Mouse (Mus musculus): ENCODE data around the gene Uchl3. TPM values are rescaled to one million over a fixed set of nuclear protein-coding genes. Genes with fewer than 3 reads are reported as not detected.

Gene Uchl3
- 17.7 and 20.3 TPM in 2 replicates for polyA plus RNA-seq (2012; rRNA removed)

DNA sequence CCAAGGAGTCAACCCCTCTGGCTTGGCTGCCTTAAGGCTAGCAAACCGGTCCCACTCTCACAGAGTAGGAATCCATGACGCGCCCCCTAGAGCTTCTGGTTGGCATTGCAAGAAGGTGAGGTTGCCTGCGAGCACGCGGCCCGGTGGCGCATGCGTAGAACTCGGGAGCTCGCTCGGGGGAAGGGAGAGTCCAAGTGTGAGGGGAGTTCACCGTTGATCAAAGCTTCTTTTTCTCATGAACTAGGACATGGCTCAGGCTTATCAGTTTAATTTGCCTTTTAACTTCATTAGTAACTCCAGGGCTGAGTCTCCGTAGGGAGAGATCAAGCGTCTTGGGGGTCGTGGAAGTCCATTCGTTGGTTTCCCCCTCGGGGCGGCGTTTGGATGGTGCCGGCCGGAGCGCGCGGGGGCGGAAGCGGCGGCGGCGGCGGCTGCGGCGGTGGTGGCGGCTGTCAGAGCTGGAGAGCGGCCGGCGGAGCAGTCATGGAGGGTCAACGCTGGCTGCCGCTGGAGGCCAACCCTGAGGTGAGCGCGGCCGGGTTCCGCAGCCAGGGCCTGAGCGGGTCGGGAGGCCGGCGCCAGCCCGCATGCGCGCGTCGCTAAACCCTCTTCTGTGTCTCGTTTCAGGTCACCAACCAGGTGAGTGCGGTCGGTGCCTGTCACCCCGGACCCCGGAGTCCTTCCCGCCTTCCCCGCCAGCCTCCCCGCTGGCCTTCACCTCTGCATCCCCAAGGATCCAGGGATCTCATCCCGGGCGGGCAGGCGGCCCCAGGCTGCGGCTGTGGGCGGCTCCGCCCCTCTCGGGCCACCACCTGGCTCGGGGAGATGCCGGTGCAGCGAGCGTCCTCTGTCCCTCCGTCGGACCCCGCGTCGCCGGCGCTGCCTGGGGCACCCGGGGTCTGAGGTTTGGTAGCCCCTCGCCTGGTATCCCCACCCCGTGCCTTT lies at the start of gene Uchl3:
Uchl3 (plus strand) TSS at position 387 of the 945 bp plus-strand sequence.
- WGBS: 1% methylated on average over 81 of the region's 81 CpGs
- peak; percentile 96 for DNase-seq
- TF ChIP-seq POLR2A (IDR thresholded peaks at IDR 0.05; ENCODE audit: low read depth, low read length): no peak
- peak; percentile 91 for TF ChIP-seq CTCF (conservative IDR thresholded peaks at IDR 0.05; ENCODE audit: insufficient read depth, insufficient read length, low read depth, low read length)
- no peaks in the 10 kb centered on the region for H3K27me3 ChIP-seq (replicated peaks; ENCODE audit: control insufficient read depth, insufficient read depth, low read length)
- peaks cover 3% of the 10 kb centered on the region; the same call in 1 of the 2 replicates for H3K4me1 ChIP-seq (ENCODE audit: control insufficient read depth, insufficient read depth, low read length)
- H3K4me3 ChIP-seq (ENCODE audit: insufficient read depth, low read depth, low read length): peak within 1 kb of the TSS; percentile 96
- no peaks in the 10 kb centered on the region for H3K36me3 ChIP-seq (ENCODE audit: control insufficient read depth, insufficient read depth, low read length)
- peak within 1 kb of the TSS; percentile 89 for H3K27ac ChIP-seq (ENCODE audit: insufficient read depth, low read depth, low read length)

- no peak for DNase-seq
- TF ChIP-seq CTCF (conservative IDR thresholded peaks at IDR 0.05; ENCODE audit: insufficient read depth, insufficient read length, low read depth, low read length) (no peak), POLR2A (IDR thresholded peaks at IDR 0.05; ENCODE audit: low read depth, low read length) (no peak)
- Histone ChIP-seq H3K27ac (ENCODE audit: insufficient read depth, low read depth, low read length) (no peak overlapping the region), H3K36me3 (ENCODE audit: control insufficient read depth, insufficient read depth, low read length) (no peaks in the 10 kb centered on the region), H3K4me1 (ENCODE audit: control insufficient read depth, insufficient read depth, low read length) (no peaks in the 10 kb centered on the region), H3K27me3 (replicated peaks; ENCODE audit: control insufficient read depth, insufficient read depth, low read length) (no peaks in the 10 kb centered on the region), H3K4me3 (ENCODE audit: insufficient read depth, low read depth, low read length) (no peak overlapping the region)
- WGBS: 69% methylated on average over 2 of the region's 2 CpGs
These were observed 47.9 kb upstream of the Uchl3 start for GRCm38 (mm10) chr14:101605843-101606242.

GRCm38 (mm10) chr14:101607631-101608518 lies 45.9 kb upstream of the Uchl3 start:
- TF ChIP-seq CTCF (conservative IDR thresholded peaks at IDR 0.05; ENCODE audit: insufficient read depth, insufficient read length, low read depth, low read length): no peak
- no peak for TF ChIP-seq POLR2A (IDR thresholded peaks at IDR 0.05; ENCODE audit: low read depth, low read length)
- peak overlapping the region; percentile 27; the same call in 1 of the 2 replicates for H3K27ac ChIP-seq (ENCODE audit: insufficient read depth, low read depth, low read length)
- under 1% methylated on average over 62 of the region's 62 CpGs for WGBS
- H3K4me3 ChIP-seq (ENCODE audit: insufficient read depth, low read depth, low read length): peak overlapping the region; percentile 86
- no peaks in the 10 kb centered on the region for H3K36me3 ChIP-seq (ENCODE audit: control insufficient read depth, insufficient read depth, low read length)
- H3K27me3 ChIP-seq (replicated peaks; ENCODE audit: control insufficient read depth, insufficient read depth, low read length): no peaks in the 10 kb centered on the region
- peak; percentile 33 for DNase-seq
- no peaks in the 10 kb centered on the region for H3K4me1 ChIP-seq (ENCODE audit: control insufficient read depth, insufficient read depth, low read length)

DNA sequence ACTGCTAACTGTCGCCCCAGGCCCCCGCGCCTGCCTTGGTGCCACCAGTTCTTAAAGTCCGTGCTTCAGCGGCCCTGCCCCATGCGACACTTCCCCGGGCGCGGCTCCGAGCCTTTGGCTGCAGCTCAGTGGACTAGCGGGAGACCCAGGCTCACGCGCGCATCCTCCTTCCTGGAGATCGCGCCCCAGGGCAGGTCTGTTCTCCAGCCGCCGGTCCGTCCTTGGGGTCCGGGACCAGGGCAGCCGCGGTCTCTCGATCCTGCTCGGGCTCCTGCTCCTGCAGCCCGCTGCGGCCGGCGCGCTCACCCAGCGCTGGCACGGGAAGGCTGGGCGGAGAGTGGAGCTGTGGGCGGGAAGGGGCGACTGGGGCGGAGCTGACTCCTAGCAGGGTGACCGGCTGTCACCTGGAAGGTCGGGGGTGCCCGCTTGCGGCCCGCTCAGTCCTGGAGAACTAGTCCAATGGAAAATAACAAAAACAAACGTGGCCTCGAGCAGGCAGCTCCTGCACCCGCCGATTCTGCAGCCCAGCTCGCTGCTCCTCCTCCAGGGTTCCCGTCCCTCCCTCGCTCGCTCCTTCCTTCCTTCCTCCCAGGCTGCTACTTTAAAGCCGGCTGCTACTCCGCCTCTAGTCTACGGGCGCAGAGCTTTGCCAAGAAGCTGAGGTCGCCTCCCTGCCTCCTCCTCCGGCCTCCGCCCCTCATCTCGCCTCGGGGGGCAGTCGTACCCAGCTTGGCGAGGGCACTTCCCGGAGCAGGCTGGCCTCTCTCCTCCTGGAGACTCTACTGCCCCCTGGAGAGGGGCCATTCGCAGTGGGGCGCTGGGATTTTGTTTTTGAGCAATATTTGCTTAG lies 45.0 kb upstream of the Uchl3 start, which contains the start of gene Tbc1d4:
Tbc1d4 (minus strand) TSS at position 673 of the 850 bp plus-strand sequence.
- TF ChIP-seq POLR2A (IDR thresholded peaks at IDR 0.05; ENCODE audit: low read depth, low read length) (peak; percentile 17), CTCF (conservative IDR thresholded peaks at IDR 0.05; ENCODE audit: insufficient read depth, insufficient read length, low read depth, low read length) (peak; percentile 63)
- Histone ChIP-seq H3K4me3 (ENCODE audit: insufficient read depth, low read depth, low read length) (peak within 1 kb of the TSS; percentile 86), H3K27me3 (replicated peaks; ENCODE audit: control insufficient read depth, insufficient read depth, low read length) (no peaks in the 10 kb centered on the region), H3K27ac (ENCODE audit: insufficient read depth, low read depth, low read length) (peak within 1 kb of the TSS; percentile 90), H3K4me1 (ENCODE audit: control insufficient read depth, insufficient read depth, low read length) (no peaks in the 10 kb centered on the region), H3K36me3 (ENCODE audit: control insufficient read depth, insufficient read depth, low read length) (no peaks in the 10 kb centered on the region)
- peak; percentile 92 for DNase-seq
- under 1% methylated on average over 62 of the region's 62 CpGs for WGBS

- DNase-seq: no peak
- Histone ChIP-seq H3K36me3 (ENCODE audit: control insufficient read depth, insufficient read depth, low read length) (no peaks in the 10 kb centered on the region), H3K27ac (ENCODE audit: insufficient read depth, low read depth, low read length) (no peak overlapping the region), H3K4me1 (ENCODE audit: control insufficient read depth, insufficient read depth, low read length) (no peaks in the 10 kb centered on the region), H3K4me3 (ENCODE audit: insufficient read depth, low read depth, low read length) (no peak overlapping the region), H3K27me3 (replicated peaks; ENCODE audit: control insufficient read depth, insufficient read depth, low read length) (no peaks in the 10 kb centered on the region)
- TF ChIP-seq CTCF (conservative IDR thresholded peaks at IDR 0.05; ENCODE audit: insufficient read depth, insufficient read length, low read depth, low read length) (no peak), POLR2A (IDR thresholded peaks at IDR 0.05; ENCODE audit: low read depth, low read length) (no peak)
- WGBS: 78% methylated on average over 10 of the region's 10 CpGs
These were observed 43.1 kb upstream of the Uchl3 start for GRCm38 (mm10) chr14:101610701-101611100.

DNA sequence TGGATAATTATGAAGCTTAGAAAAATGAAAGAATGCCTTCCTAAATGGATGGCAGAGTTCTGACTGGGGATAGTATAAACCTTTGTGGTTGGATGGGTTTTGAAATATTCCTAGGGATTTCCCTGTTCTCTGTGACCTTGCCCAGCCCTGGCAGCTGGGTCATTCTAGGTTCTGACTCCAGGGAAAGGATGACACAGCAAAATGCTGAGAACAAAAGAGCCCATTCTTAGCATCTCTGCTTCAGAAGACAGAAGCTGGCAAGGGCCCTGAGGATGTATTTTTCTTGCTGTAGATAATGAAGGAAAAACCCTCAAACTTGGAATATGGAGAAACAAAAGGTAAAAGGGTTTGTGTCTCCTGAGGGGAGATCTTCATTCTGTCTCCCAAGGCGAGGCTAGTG lies 40.6 kb upstream of the Uchl3 start:
- 85% methylated on average over 1 of the region's 1 CpGs for WGBS
- Histone ChIP-seq H3K27ac (ENCODE audit: insufficient read depth, low read depth, low read length) (no peak overlapping the region), H3K4me3 (ENCODE audit: insufficient read depth, low read depth, low read length) (no peak overlapping the region), H3K36me3 (ENCODE audit: control insufficient read depth, insufficient read depth, low read length) (no peaks in the 10 kb centered on the region), H3K4me1 (ENCODE audit: control insufficient read depth, insufficient read depth, low read length) (no peaks in the 10 kb centered on the region), H3K27me3 (replicated peaks; ENCODE audit: control insufficient read depth, insufficient read depth, low read length) (no peaks in the 10 kb centered on the region)
- TF ChIP-seq POLR2A (IDR thresholded peaks at IDR 0.05; ENCODE audit: low read depth, low read length) (no peak), CTCF (conservative IDR thresholded peaks at IDR 0.05; ENCODE audit: insufficient read depth, insufficient read length, low read depth, low read length) (no peak)
- no peak for DNase-seq

All from kidney, adult 2 months (tissue).